Mouse (Mus musculus): Measurements from ENCODE around the gene Dcaf17. TPM values are rescaled to one million over a fixed set of nuclear protein-coding genes. Genes with fewer than 3 reads are reported as not detected.

The Dcaf17 gene
- polyA plus RNA-seq, 1 experiment from 2014 or later: 25.1 TPM

GRCm38 (mm10) chr2:71046751-71047320 is 8.3 kb upstream of the Dcaf17 start:
- peak; percentile 53 for DNase-seq (ENCODE audit: low spot score)
- peak overlapping the region; percentile 3; the same call in 1 of the 2 replicates for H3K4me2 ChIP-seq (replicated peaks; ENCODE audit: low read depth, low read length)
- ATAC-seq: peak; percentile 41
- H3K9me3 ChIP-seq (ENCODE audit: low read length): no peaks in the 10 kb centered on the region
- no peaks in the 10 kb centered on the region for H3K27me3 ChIP-seq (replicated peaks; ENCODE audit: insufficient read depth, low read length)
- WGBS: 13% methylated on average over 6 of the region's 6 CpGs
- peak overlapping the region; percentile 11 for H3K27ac ChIP-seq (ENCODE audit: low read length)
- H3K36me3 ChIP-seq (ENCODE audit: insufficient read depth, low read length): no peaks in the 10 kb centered on the region
- H3K9ac ChIP-seq (replicated peaks; ENCODE audit: low read depth): no peak overlapping the region
- no peaks in the 10 kb centered on the region; the same call in 1 of the 2 replicates for H3K4me1 ChIP-seq (ENCODE audit: insufficient read depth, low read depth, low read length)
- TF ChIP-seq EP300 (IDR thresholded peaks at IDR 0.05) (no peak; the same call in 1 of the 2 replicates), CTCF (IDR thresholded peaks at IDR 0.05) (no peak)
- H3K4me3 ChIP-seq (ENCODE audit: low read depth, low read length): no peak overlapping the region

GRCm38 (mm10) chr2:71048896-71049295 is 6.2 kb upstream of the Dcaf17 start:
- 61% methylated on average over 12 of the region's 12 CpGs for WGBS
- no peaks in the 10 kb centered on the region; the same call in 1 of the 2 replicates for H3K4me1 ChIP-seq (ENCODE audit: insufficient read depth, low read depth, low read length)
- H3K27me3 ChIP-seq (replicated peaks; ENCODE audit: insufficient read depth, low read length): no peaks in the 10 kb centered on the region
- no peaks in the 10 kb centered on the region for H3K9me3 ChIP-seq (ENCODE audit: low read length)
- no peak for ATAC-seq
- H3K9ac ChIP-seq (replicated peaks; ENCODE audit: low read depth): no peak overlapping the region
- H3K4me2 ChIP-seq (replicated peaks; ENCODE audit: low read depth, low read length): no peak overlapping the region
- no peak for TF ChIP-seq EP300 (IDR thresholded peaks at IDR 0.05)
- peak; percentile 42 for TF ChIP-seq CTCF (IDR thresholded peaks at IDR 0.05)
- no peaks in the 10 kb centered on the region for H3K36me3 ChIP-seq (ENCODE audit: insufficient read depth, low read length)
- H3K27ac ChIP-seq (ENCODE audit: low read length): no peak overlapping the region
- peak; percentile 33 for DNase-seq (ENCODE audit: low spot score)
- H3K4me3 ChIP-seq (ENCODE audit: low read depth, low read length): no peak overlapping the region

- WGBS: 89% methylated on average over 7 of the region's 7 CpGs
- H3K36me3 ChIP-seq (ENCODE audit: insufficient read depth, low read length): no peaks in the 10 kb centered on the region
- H3K27me3 ChIP-seq (replicated peaks; ENCODE audit: insufficient read depth, low read length): no peaks in the 10 kb centered on the region
- H3K27ac ChIP-seq (ENCODE audit: low read length): no peak overlapping the region
- no peak overlapping the region for H3K4me2 ChIP-seq (replicated peaks; ENCODE audit: low read depth, low read length)
- no peaks in the 10 kb centered on the region; the same call in 1 of the 2 replicates for H3K4me1 ChIP-seq (ENCODE audit: insufficient read depth, low read depth, low read length)
- H3K9me3 ChIP-seq (ENCODE audit: low read length): no peaks in the 10 kb centered on the region
- DNase-seq (ENCODE audit: low spot score) (no peak), ATAC-seq (no peak)
- TF ChIP-seq EP300 (IDR thresholded peaks at IDR 0.05) (no peak), CTCF (IDR thresholded peaks at IDR 0.05) (no peak)
- no peak overlapping the region for H3K4me3 ChIP-seq (ENCODE audit: low read depth, low read length)
- H3K9ac ChIP-seq (replicated peaks; ENCODE audit: low read depth): no peak overlapping the region
Measured at GRCm38 (mm10) chr2:71050511-71050910, 4.6 kb upstream of the Dcaf17 start.

- TF ChIP-seq CTCF (IDR thresholded peaks at IDR 0.05): no peak
- TF ChIP-seq EP300 (IDR thresholded peaks at IDR 0.05): no peak
- H3K4me1 ChIP-seq (ENCODE audit: insufficient read depth, low read depth, low read length): no peaks in the 10 kb centered on the region
- ATAC-seq (no peak), DNase-seq (ENCODE audit: low spot score) (peak; percentile 31)
- H3K9me3 ChIP-seq (ENCODE audit: low read length): no peaks in the 10 kb centered on the region
- peak overlapping the region; percentile 81 for H3K4me3 ChIP-seq (ENCODE audit: low read depth, low read length)
- peak overlapping the region; percentile 88 for H3K27ac ChIP-seq (ENCODE audit: low read length)
- H3K9ac ChIP-seq (replicated peaks; ENCODE audit: low read depth): peak overlapping the region; percentile 57; the same call in 1 of the 2 replicates
- no peaks in the 10 kb centered on the region for H3K27me3 ChIP-seq (replicated peaks; ENCODE audit: insufficient read depth, low read length)
- 23% methylated on average over 9 of the region's 9 CpGs for WGBS
- peak overlapping the region; percentile 94 for H3K4me2 ChIP-seq (replicated peaks; ENCODE audit: low read depth, low read length)
- H3K36me3 ChIP-seq (ENCODE audit: insufficient read depth, low read length): no peaks in the 10 kb centered on the region
Measured at GRCm38 (mm10) chr2:71054716-71055115, 412 bp upstream of the Dcaf17 start.

- Histone ChIP-seq H3K4me1 (ENCODE audit: insufficient read depth, low read depth, low read length) (no peaks in the 10 kb centered on the region), H3K9ac (replicated peaks; ENCODE audit: low read depth) (peak overlapping the region; percentile 89), H3K36me3 (ENCODE audit: insufficient read depth, low read length) (no peaks in the 10 kb centered on the region), H3K4me2 (replicated peaks; ENCODE audit: low read depth, low read length) (peak overlapping the region; percentile 94), H3K9me3 (ENCODE audit: low read length) (no peaks in the 10 kb centered on the region), H3K4me3 (ENCODE audit: low read depth, low read length) (peak overlapping the region; percentile 81), H3K27me3 (replicated peaks; ENCODE audit: insufficient read depth, low read length) (no peaks in the 10 kb centered on the region), H3K27ac (ENCODE audit: low read length) (peak overlapping the region; percentile 96)
- DNase-seq (ENCODE audit: low spot score) (no peak), ATAC-seq (no peak)
- WGBS: 9% methylated on average over 21 of the region's 21 CpGs
- no peak for TF ChIP-seq EP300 (IDR thresholded peaks at IDR 0.05)
- TF ChIP-seq CTCF (IDR thresholded peaks at IDR 0.05): no peak; the same call in none of the 2 replicates
Measured at GRCm38 (mm10) chr2:71056115-71056835, 1.1 kb downstream of the Dcaf17 start.

GRCm38 (mm10) chr2:71071601-71072000 is 16.5 kb downstream of the Dcaf17 start:
- DNase-seq (ENCODE audit: low spot score) (no peak), ATAC-seq (no peak)
- WGBS: 91% methylated on average over 4 of the region's 4 CpGs
- Histone ChIP-seq H3K9ac (replicated peaks; ENCODE audit: low read depth) (no peak overlapping the region), H3K4me2 (replicated peaks; ENCODE audit: low read depth, low read length) (no peak overlapping the region), H3K27ac (ENCODE audit: low read length) (no peak overlapping the region), H3K36me3 (ENCODE audit: insufficient read depth, low read length) (no peaks in the 10 kb centered on the region), H3K9me3 (ENCODE audit: low read length) (no peaks in the 10 kb centered on the region), H3K27me3 (replicated peaks; ENCODE audit: insufficient read depth, low read length) (no peaks in the 10 kb centered on the region), H3K4me1 (ENCODE audit: insufficient read depth, low read depth, low read length) (no peaks in the 10 kb centered on the region), H3K4me3 (ENCODE audit: low read depth, low read length) (no peak overlapping the region)
- TF ChIP-seq EP300 (IDR thresholded peaks at IDR 0.05) (no peak), CTCF (IDR thresholded peaks at IDR 0.05) (no peak)
